Mouse (Mus musculus) urinary bladder, adult 18-20 months (tissue): ENCODE data around the gene Vti1a.

Source experiments
- DNase-seq, 2 experiments: peaks; one replicate each; pipeline ENCODE4 v3.0.0; 2022; ENCODE audit warnings: low spot score in 2 of 2, mixed read lengths in 2 of 2

Gene Vti1a

DNA sequence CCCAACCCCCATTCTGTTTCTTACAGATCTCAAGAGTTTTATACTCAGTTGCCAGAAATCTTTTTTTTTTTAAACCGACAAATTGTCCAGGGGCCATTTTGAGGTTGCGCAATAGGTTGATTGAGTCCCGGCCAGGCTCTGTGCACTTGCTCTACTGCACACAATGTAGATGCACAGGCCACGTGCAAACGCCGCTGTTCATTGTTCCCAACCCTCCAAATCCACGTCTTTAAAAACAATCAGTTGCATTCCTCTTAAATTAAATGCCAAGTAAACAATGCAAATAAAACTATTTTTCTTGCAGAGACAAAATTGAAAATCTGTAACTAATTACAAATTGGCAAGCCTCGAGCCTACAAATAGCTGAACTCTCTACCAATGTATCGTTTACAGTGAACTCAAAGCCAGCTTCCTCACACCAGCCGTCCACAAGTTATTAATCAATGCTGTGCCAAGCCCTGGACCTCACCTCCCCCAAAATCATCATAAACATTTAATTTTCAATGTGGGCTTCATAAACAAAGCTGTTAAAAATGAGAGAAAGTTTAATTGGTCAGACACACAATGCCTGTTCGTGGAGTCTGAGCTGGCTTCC is 244.1 kb downstream of the Vti1a start:
- no peak for DNase-seq

- no peak for DNase-seq
These were observed 245.4 kb downstream of the Vti1a start for GRCm38 (mm10) chr19:55561469-55561868.

DNA sequence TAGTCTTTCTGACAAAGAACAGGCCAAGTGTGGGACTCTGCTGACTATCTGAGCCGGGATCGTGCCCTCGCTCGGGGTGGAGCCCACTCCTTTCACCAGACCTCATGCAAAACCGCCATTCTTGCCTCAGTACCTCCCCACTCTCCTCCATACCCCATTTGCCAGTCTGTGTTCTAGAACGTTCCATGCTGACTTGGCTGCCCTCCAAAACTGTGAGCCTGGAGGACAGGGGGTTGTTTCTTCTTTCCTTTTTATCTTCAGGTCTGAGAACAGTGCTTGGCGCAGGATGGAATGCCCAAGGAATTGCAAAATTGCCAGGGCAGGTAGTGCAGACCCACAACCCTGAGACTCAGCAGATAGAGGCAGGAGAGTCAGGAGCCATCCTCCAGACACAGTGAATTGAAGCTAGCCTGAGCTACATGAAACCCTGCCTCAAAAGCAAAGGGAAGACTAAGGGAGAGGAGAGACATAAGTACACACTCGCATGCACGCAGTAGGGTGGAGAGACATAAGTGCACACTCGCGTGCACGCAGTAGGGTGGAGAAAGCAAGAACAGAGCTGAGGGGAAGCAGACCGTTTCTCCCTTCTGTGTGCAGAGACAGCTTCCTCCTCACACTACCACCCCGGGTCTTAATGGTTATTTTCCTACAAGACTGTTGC is 246.5 kb downstream of the Vti1a start:
- no peak for DNase-seq

- DNase-seq = no peak
These were observed 247.1 kb downstream of the Vti1a start for GRCm38 (mm10) chr19:55563148-55563651.

GRCm38 (mm10) chr19:55564104-55564938 is 248.2 kb downstream of the Vti1a start:
- DNase-seq = no peak

GRCm38 (mm10) chr19:55565111-55565510 is 249.0 kb downstream of the Vti1a start:
- no peak for DNase-seq

- DNase-seq = no peak
These were observed 249.7 kb downstream of the Vti1a start for GRCm38 (mm10) chr19:55565523-55566369.

DNA sequence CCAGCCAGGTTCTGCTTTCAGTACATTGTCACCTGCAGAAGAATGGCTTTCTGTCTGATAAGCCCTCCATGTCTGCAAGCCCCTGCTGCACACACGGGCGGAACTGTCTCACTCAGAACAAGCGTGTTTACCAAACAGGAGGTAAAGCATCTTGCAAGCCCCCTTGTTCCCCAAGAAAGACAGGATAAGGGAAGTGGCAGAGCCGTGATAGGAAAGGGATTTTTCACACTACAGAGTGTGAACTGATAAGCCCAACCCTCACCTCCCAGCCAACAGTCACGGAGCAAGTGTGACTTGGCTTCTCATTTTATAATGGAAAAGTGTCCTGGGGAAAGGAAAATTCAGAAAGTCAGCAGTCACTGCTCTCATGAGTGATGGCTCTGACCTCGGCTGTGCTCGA is 253.0 kb downstream of the Vti1a start:
- no peak for DNase-seq

- no peak for DNase-seq
These were observed 253.8 kb downstream of the Vti1a start for GRCm38 (mm10) chr19:55569894-55570293.

- no peak for DNase-seq
These were observed 254.6 kb downstream of the Vti1a start for GRCm38 (mm10) chr19:55570520-55571296.

- DNase-seq = no peak
These were observed 255.4 kb downstream of the Vti1a start for GRCm38 (mm10) chr19:55571486-55571885.

- no peak for DNase-seq
These were observed 261.4 kb downstream of the Vti1a start for GRCm38 (mm10) chr19:55577306-55578042.

- DNase-seq = peak in 1 of 2 experiments; percentile 34
These were observed 262.3 kb downstream of the Vti1a start for GRCm38 (mm10) chr19:55578094-55579085.

DNA sequence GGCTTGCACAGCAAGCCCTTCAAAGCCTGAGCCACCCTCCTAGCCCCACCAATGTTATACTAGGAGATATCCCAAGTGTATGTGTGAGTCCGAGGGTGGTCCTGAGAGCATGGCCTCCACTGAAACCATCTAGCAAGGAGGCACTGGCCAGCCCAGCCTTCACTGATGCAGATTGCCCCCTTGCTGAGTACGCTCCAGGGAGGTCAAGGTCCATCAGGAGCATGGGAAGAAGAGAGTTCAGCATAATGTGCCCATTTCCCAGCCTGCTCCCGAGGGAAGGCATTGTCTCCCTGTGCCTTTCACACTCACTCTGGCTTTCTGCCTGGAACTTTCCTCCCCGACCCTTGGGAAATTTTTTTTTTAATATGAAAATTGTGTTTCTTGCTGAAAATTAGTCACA is 263.2 kb downstream of the Vti1a start:
- DNase-seq = no peak

GRCm38 (mm10) chr19:55580152-55580551 is 264.1 kb downstream of the Vti1a start:
- no peak for DNase-seq

- no peak for DNase-seq
These were observed 264.6 kb downstream of the Vti1a start for GRCm38 (mm10) chr19:55580667-55581066.

DNA sequence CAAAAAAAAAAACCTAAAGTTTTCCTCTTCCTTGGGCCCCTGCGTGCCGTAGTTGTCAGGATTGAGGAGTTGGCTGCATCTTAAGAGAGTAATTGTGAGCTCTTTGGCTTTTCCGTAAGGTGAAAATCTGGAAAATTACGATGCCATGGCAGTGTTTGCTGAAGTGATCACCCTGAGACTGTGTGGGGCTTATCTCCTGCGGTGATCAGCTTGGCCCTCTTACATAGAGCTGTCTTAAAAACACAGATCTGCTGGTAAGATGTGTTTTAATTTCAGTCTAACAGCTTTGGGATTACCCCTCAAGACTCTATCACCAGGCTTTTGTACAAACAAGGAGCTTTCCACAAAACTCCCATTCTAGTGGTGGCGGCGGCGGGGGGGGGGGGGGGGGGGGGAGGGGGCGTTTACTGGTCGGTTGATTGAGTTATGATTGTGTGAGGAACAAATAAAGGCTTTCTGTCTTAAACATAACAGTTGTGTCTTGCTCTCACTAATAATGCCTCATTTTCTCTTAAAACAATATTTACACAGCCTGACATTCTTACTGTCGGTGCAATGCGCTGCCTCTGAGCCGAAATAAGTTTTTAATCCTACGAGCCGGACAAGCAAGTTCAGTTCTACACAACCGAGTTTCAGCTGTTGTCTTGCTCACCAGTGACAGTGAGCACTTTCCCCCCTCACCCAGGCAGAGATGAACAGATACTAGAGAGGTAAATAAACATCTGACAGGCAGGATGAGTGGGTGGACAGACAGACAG is 267.0 kb downstream of the Vti1a start:
- no peak for DNase-seq
